Mouse (Mus musculus): ENCODE data around the gene Epop.

DNA sequence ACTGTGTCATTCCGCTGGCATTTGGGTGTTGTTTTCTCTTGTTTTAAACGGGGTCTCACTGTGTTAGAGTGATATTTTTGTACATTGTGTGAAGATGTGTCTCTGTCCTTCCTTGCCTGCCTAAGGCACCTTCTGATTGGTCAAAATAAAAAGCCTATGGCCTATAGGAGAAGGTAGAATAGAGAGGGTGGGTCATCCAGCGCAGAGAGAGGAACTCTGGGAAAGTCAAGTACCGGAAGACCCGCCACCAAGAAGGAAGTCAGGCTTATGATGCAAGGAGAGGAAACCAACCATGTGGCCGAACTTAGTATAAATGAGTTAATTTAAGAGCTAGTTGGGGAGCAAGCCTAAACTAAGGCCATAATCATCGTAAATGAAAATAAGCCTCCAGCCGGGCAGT is 30.4 kb downstream of the Epop start:
- no peak for TF ChIP-seq TCF12 (IDR thresholded peaks at IDR 0.05; ENCODE audit: insufficient read depth, poor library complexity, severe bottlenecking)
- TF ChIP-seq USF1 (IDR thresholded peaks at IDR 0.05; ENCODE audit: low read depth), result no peak
- no peak for TF ChIP-seq MAX (IDR thresholded peaks at IDR 0.05; ENCODE audit: low read depth)
- TF ChIP-seq POLR2A (IDR thresholded peaks at IDR 0.05; ENCODE audit: insufficient read length, low read depth), result no peak
- no peak for TF ChIP-seq E2F4 (IDR thresholded peaks at IDR 0.05; ENCODE audit: insufficient read depth)
- no peak for TF ChIP-seq POLR2AphosphoS2 (IDR thresholded peaks at IDR 0.05; ENCODE audit: insufficient read length, low read depth)
- TF ChIP-seq MYOD1 (IDR thresholded peaks at IDR 0.05; ENCODE audit: control insufficient read depth in 1 of 3, insufficient read length in 2 of 3, low read depth in 2 of 3), result no peak
